Mouse (Mus musculus): Measurements from ENCODE around the gene Ppif. TPM values are rescaled to one million over a fixed set of nuclear protein-coding genes. Genes with fewer than 3 reads are reported as not detected.

The Ppif gene
- polyA plus RNA-seq, 1 experiment = 164 TPM

GRCm38 (mm10) chr14:25720962-25721707 lies 27.2 kb downstream of the Ppif start:
- Histone ChIP-seq H3K4me1 (ENCODE audit: control insufficient read depth, insufficient read depth, low read length) (no peaks in the 10 kb centered on the region), H3K27ac (ENCODE audit: insufficient read depth, low read depth, low read length) (no peak overlapping the region), H3K27me3 (replicated peaks; ENCODE audit: control insufficient read depth, insufficient read depth, low read length) (no peaks in the 10 kb centered on the region), H3K4me3 (ENCODE audit: insufficient read depth, low read depth, low read length) (no peak overlapping the region), H3K36me3 (ENCODE audit: control insufficient read depth, insufficient read depth, low read length) (no peaks in the 10 kb centered on the region)
- WGBS = 89% methylated on average over 5 of the region's 5 CpGs
- TF ChIP-seq CTCF (conservative IDR thresholded peaks at IDR 0.05; ENCODE audit: insufficient read depth, insufficient read length, low read depth, low read length) (no peak; the same call in 1 of the 2 replicates), POLR2A (IDR thresholded peaks at IDR 0.05; ENCODE audit: low read depth, low read length) (no peak)
- DNase-seq = no peak

DNA sequence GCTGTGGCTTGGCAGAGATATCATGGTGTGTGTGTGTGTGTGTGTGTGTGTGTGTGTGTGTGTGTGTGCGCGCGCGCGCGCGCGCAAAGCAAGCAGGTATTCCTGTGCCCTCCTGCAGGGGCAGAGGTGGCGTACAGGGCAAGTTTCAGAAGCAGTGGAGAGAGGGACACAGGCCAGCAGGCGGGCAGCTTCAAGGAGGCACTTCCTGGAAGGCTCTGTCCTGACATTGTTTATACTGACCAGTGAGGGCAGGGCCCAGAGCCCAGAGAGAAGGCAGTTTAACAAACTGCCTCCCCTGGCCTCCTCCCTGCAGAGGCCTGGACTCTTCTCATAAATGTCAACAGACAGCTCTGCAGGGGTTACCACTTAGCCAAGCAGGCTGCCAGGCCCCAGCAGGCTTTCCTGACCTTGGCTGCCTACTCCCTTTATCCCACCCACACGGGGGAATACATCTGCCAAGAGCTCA lies 31.1 kb downstream of the Ppif start:
- Histone ChIP-seq H3K36me3 (ENCODE audit: control insufficient read depth, insufficient read depth, low read length) (no peaks in the 10 kb centered on the region), H3K4me3 (ENCODE audit: insufficient read depth, low read depth, low read length) (no peak overlapping the region), H3K27ac (ENCODE audit: insufficient read depth, low read depth, low read length) (no peak overlapping the region), H3K27me3 (replicated peaks; ENCODE audit: control insufficient read depth, insufficient read depth, low read length) (no peaks in the 10 kb centered on the region), H3K4me1 (ENCODE audit: control insufficient read depth, insufficient read depth, low read length) (no peaks in the 10 kb centered on the region)
- TF ChIP-seq POLR2A (IDR thresholded peaks at IDR 0.05; ENCODE audit: low read depth, low read length) (no peak), CTCF (conservative IDR thresholded peaks at IDR 0.05; ENCODE audit: insufficient read depth, insufficient read length, low read depth, low read length) (peak; percentile 25; the same call in 1 of the 2 replicates)
- 46% methylated on average over 11 of the region's 11 CpGs for WGBS
- peak; percentile 78 for DNase-seq

- H3K4me3 ChIP-seq (ENCODE audit: insufficient read depth, low read depth, low read length) = no peak overlapping the region
- no peak overlapping the region for H3K27ac ChIP-seq (ENCODE audit: insufficient read depth, low read depth, low read length)
- WGBS = 19% methylated on average over 4 of the region's 4 CpGs
- H3K4me1 ChIP-seq (ENCODE audit: control insufficient read depth, insufficient read depth, low read length) = no peaks in the 10 kb centered on the region
- H3K36me3 ChIP-seq (ENCODE audit: control insufficient read depth, insufficient read depth, low read length) = no peaks in the 10 kb centered on the region
- H3K27me3 ChIP-seq (replicated peaks; ENCODE audit: control insufficient read depth, insufficient read depth, low read length) = no peaks in the 10 kb centered on the region
- DNase-seq = peak; percentile 66
- TF ChIP-seq CTCF (conservative IDR thresholded peaks at IDR 0.05; ENCODE audit: insufficient read depth, insufficient read length, low read depth, low read length) (no peak), POLR2A (IDR thresholded peaks at IDR 0.05; ENCODE audit: low read depth, low read length) (no peak)
Measured at GRCm38 (mm10) chr14:25725690-25726089, 31.7 kb downstream of the Ppif start.

GRCm38 (mm10) chr14:25726226-25727148 lies 32.5 kb downstream of the Ppif start:
- 59% methylated on average over 20 of the region's 20 CpGs for WGBS
- TF ChIP-seq POLR2A (IDR thresholded peaks at IDR 0.05; ENCODE audit: low read depth, low read length) (no peak), CTCF (conservative IDR thresholded peaks at IDR 0.05; ENCODE audit: insufficient read depth, insufficient read length, low read depth, low read length) (peak; percentile 74)
- Histone ChIP-seq H3K4me3 (ENCODE audit: insufficient read depth, low read depth, low read length) (no peak overlapping the region), H3K27ac (ENCODE audit: insufficient read depth, low read depth, low read length) (no peak overlapping the region), H3K27me3 (replicated peaks; ENCODE audit: control insufficient read depth, insufficient read depth, low read length) (no peaks in the 10 kb centered on the region), H3K36me3 (ENCODE audit: control insufficient read depth, insufficient read depth, low read length) (no peaks in the 10 kb centered on the region), H3K4me1 (ENCODE audit: control insufficient read depth, insufficient read depth, low read length) (no peaks in the 10 kb centered on the region)
- DNase-seq = peak; percentile 46

DNA sequence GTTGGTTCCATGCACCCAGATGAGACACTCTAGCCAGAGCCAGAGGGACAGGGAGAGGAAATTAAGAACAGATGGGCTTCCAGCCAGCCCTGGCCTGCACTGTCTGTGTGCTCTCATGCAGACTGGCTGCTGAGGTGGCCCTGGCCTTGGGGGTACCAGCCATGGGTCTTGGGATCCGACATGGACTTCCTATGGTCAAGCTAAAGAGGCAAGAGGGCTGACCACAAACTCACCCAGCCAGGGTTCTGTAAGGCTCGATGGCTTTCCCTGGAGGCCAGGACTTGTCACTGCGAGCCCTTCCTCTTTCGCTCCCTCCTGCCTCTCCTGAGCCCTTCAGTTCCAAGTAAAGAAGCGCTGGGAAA lies 33.2 kb downstream of the Ppif start:
- Histone ChIP-seq H3K4me3 (ENCODE audit: insufficient read depth, low read depth, low read length) (no peak overlapping the region), H3K27ac (ENCODE audit: insufficient read depth, low read depth, low read length) (no peak overlapping the region), H3K4me1 (ENCODE audit: control insufficient read depth, insufficient read depth, low read length) (no peaks in the 10 kb centered on the region), H3K36me3 (ENCODE audit: control insufficient read depth, insufficient read depth, low read length) (no peaks in the 10 kb centered on the region), H3K27me3 (replicated peaks; ENCODE audit: control insufficient read depth, insufficient read depth, low read length) (no peaks in the 10 kb centered on the region)
- DNase-seq = no peak
- 77% methylated on average over 5 of the region's 5 CpGs for WGBS
- TF ChIP-seq CTCF (conservative IDR thresholded peaks at IDR 0.05; ENCODE audit: insufficient read depth, insufficient read length, low read depth, low read length) (no peak), POLR2A (IDR thresholded peaks at IDR 0.05; ENCODE audit: low read depth, low read length) (no peak)

DNA sequence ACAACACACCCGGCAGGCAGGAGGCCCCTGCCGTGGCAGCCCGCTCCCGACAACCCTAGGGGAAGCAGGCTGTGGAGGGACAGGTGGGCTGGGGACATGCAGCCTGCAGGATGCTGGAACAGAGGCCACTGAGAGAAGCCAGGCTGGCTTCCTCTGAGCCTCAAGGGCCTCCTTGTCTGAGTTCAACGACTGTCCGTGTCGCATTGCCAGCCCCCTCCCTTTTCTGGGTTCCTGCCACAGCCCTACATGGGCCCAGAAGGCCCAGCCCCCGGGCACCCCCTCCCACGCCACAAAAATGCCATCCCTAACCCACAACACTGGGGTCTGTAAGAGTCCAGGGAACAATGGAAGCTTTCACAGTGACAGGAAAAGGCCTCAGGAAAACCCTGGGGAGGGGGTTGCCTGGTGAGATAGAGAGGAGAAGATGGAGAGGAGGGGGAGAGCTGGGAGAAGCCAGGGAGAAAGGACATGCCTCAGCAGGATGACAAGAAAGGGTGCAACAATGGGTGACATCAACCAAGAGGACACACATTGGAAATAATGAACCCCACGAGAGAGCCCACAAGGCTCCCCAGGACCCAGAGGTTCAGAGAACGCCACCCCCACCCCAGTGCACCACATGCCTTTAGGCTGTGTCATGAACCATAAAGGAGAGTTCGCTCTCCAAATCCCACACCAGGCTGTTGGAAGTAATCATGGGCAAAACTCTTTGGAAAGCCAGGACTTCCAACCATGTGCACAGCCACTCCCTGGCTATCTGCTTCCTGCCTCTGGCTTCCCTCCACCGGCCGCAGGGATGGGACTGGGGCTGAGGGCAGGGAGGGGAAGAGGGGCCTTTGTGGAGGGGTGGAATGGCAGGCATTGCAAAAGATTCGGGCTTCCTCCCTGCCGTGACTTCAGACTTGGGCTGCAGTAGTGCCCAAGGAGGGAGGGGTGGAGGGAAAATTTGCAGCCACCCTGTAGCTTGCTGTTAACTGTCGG lies 41.1 kb downstream of the Ppif start:
- Histone ChIP-seq H3K4me3 (ENCODE audit: insufficient read depth, low read depth, low read length) (no peak overlapping the region), H3K36me3 (ENCODE audit: control insufficient read depth, insufficient read depth, low read length) (no peaks in the 10 kb centered on the region), H3K4me1 (ENCODE audit: control insufficient read depth, insufficient read depth, low read length) (0 out of 2 replicates have a peak, but pooled peaks cover 6% of the 10 kb centered on the region), H3K27ac (ENCODE audit: insufficient read depth, low read depth, low read length) (no peak overlapping the region), H3K27me3 (replicated peaks; ENCODE audit: control insufficient read depth, insufficient read depth, low read length) (no peaks in the 10 kb centered on the region)
- TF ChIP-seq CTCF (conservative IDR thresholded peaks at IDR 0.05; ENCODE audit: insufficient read depth, insufficient read length, low read depth, low read length) (no peak), POLR2A (IDR thresholded peaks at IDR 0.05; ENCODE audit: low read depth, low read length) (no peak)
- 42% methylated on average over 17 of the region's 17 CpGs for WGBS
- no peak for DNase-seq

Data from kidney, adult 2 months (tissue).